Mouse (Mus musculus) spleen, adult 2 months (tissue): ENCODE measurements around the gene Gm45799.

ENCODE experiments used
- CTCF ChIP-seq: fragments of 200-500 bp; IDR thresholded peaks from 2 replicates; pipeline ENCODE4 v1.5.1; 2011; ENCODE audit warnings: mild to moderate bottlenecking, inconsistent platforms; ENCODE audit not compliant: insufficient read depth, insufficient read length, insufficient replicate concordance; ENCODE audit errors: extremely low read depth
- POLR2A ChIP-seq: fragments of 200-500 bp; IDR thresholded peaks from 2 replicates; pipeline ENCODE4 v1.6.1; 2011; ENCODE audit warnings: low read depth, low read length, inconsistent platforms

- no peak for TF ChIP-seq CTCF
- no peak for TF ChIP-seq POLR2A
Measured at GRCm38 (mm10) chr7:105703184-105703583, 62.8 kb downstream of the Gm45799 start.
